Mouse (Mus musculus) forebrain, embryonic 15.5 days (tissue): ENCODE results near the gene Eif2b5. TPM values are rescaled to one million over a fixed set of nuclear protein-coding genes. Genes with fewer than 3 reads are reported as not detected.
A peak's percentile ranks its signal among the peaks of the same experiment; 100 is the strongest.

Source experiments
- ATAC-seq: fragments of 200-750 bp; cut with Nextera tagmentation; replicated peaks from 2 replicates; pipeline ENCODE4 v1.8.0; 2017; ENCODE audit warnings: mild to moderate bottlenecking, moderate TSS enrichment, moderate library complexity
- H3K27ac ChIP-seq: fragments of 300-500 bp; sonication (generic); replicated peaks from 2 replicates; pipeline ENCODE4 v1.5.1; 2015; ENCODE audit warnings: mild to moderate bottlenecking, inconsistent platforms
- H3K27me3 ChIP-seq: fragments of 300-500 bp; sonication (generic); 2 replicates; pipeline ENCODE4 v1.6.1; 2015; ENCODE audit warnings: inconsistent platforms
- H3K36me3 ChIP-seq: fragments of 300-500 bp; sonication (generic); 2 replicates; pipeline ENCODE4 v1.6.1; 2015; ENCODE audit warnings: mild to moderate bottlenecking, inconsistent platforms
- H3K4me1 ChIP-seq: fragments of 300-500 bp; sonication (generic); 2 replicates; pipeline ENCODE4 v1.6.1; 2015; ENCODE audit warnings: inconsistent platforms
- H3K4me2 ChIP-seq: fragments of 300-500 bp; sonication (generic); replicated peaks from 2 replicates; pipeline ENCODE4 v1.6.1; 2015; ENCODE audit warnings: mild to moderate bottlenecking, inconsistent platforms
- H3K4me3 ChIP-seq: fragments of 300-500 bp; sonication (generic); 2 replicates; pipeline ENCODE4 v1.5.1; 2015; ENCODE audit warnings: mild to moderate bottlenecking, inconsistent platforms
- H3K9ac ChIP-seq: fragments of 300-500 bp; sonication (generic); replicated peaks from 2 replicates; pipeline ENCODE4 v1.6.1; 2015; ENCODE audit warnings: mild to moderate bottlenecking, inconsistent platforms
- H3K9me3 ChIP-seq: fragments of 300-500 bp; sonication (generic); 2 replicates; pipeline ENCODE4 v1.6.1; 2016; ENCODE audit warnings: inconsistent platforms
- WGBS: fragments of 180-500 bp; shearing (Covaris S2); methylation state at CpG from one replicate; pipeline ENCODE4 v1.1.7; 2015; ENCODE audit warnings: mixed read lengths; 5-methylcytosine and 5-hydroxymethylcytosine counted together
- polyA plus RNA-seq: library from polyadenylated mRNA; unstranded; fragments of >200 nt; fragmentation: Nextera tagmentation; extraction: Ambion mirVana; gene quantifications from 2 replicates; pipeline ENCODE4 v1.2.1, GENCODE M21; 2015

Gene Eif2b5
- polyA plus RNA-seq, 1 experiment from 2014 or later, result 96.8 TPM

GRCm38 (mm10) chr16:20528779-20529178 lies 30.2 kb downstream of the Eif2b5 start:
- peaks cover 11% of the 10 kb centered on the region for H3K4me1 ChIP-seq
- peaks cover 84% of the 10 kb centered on the region for H3K36me3 ChIP-seq
- no peaks in the 10 kb centered on the region for H3K9me3 ChIP-seq
- no peak overlapping the region for H3K4me2 ChIP-seq
- WGBS, result 74% methylated on average over 5 of the region's 5 CpGs
- H3K27ac ChIP-seq, result peak overlapping the region; percentile 66
- H3K9ac ChIP-seq, result no peak overlapping the region
- no peaks in the 10 kb centered on the region for H3K27me3 ChIP-seq
- ATAC-seq, result no peak
- H3K4me3 ChIP-seq, result no peak overlapping the region

- 0 out of 2 replicates have a peak, but pooled peaks have one; percentile 36 for ATAC-seq
- Histone ChIP-seq H3K27me3 (no peaks in the 10 kb centered on the region), H3K36me3 (peaks cover 78% of the 10 kb centered on the region), H3K4me2 (no peak overlapping the region), H3K4me1 (peaks cover 11% of the 10 kb centered on the region), H3K27ac (peak overlapping the region; percentile 66), H3K9me3 (no peaks in the 10 kb centered on the region), H3K9ac (no peak overlapping the region), H3K4me3 (no peak overlapping the region)
- WGBS, result 20% methylated on average over 1 of the region's 1 CpGs
Measured at GRCm38 (mm10) chr16:20529375-20529774, 30.8 kb downstream of the Eif2b5 start.

GRCm38 (mm10) chr16:20530941-20531340 lies 32.3 kb downstream of the Eif2b5 start:
- WGBS, result 95% methylated on average over 20 of the region's 20 CpGs
- no peak for ATAC-seq

GRCm38 (mm10) chr16:20534617-20535295 lies 36.1 kb downstream of the Eif2b5 start:
- H3K9ac ChIP-seq, result no peak overlapping the region
- WGBS, result 46% methylated on average over 10 of the region's 10 CpGs
- H3K9me3 ChIP-seq, result no peaks in the 10 kb centered on the region
- ATAC-seq, result no peak
- H3K4me2 ChIP-seq, result no peak overlapping the region
- H3K36me3 ChIP-seq, result peaks cover 42% of the 10 kb centered on the region
- no peaks in the 10 kb centered on the region for H3K27me3 ChIP-seq
- no peak overlapping the region for H3K4me3 ChIP-seq
- H3K4me1 ChIP-seq, result peaks cover 26% of the 10 kb centered on the region
- H3K27ac ChIP-seq, result no peak overlapping the region

More at GRCm38 (mm10) chr16:20530941-20531340, 32.3 kb downstream of the Eif2b5 start:
- Histone ChIP-seq H3K4me1 (peaks cover 11% of the 10 kb centered on the region), H3K9me3 (no peaks in the 10 kb centered on the region), H3K9ac (no peak overlapping the region), H3K27me3 (no peaks in the 10 kb centered on the region), H3K4me3 (no peak overlapping the region), H3K27ac (no peak overlapping the region), H3K36me3 (peaks cover 65% of the 10 kb centered on the region), H3K4me2 (no peak overlapping the region)

- H3K27me3 ChIP-seq, result no peaks in the 10 kb centered on the region
- peak; percentile 99 for ATAC-seq
- H3K4me3 ChIP-seq, result peak within 1 kb of the TSS; percentile 88
- H3K27ac ChIP-seq, result peak within 1 kb of the TSS; percentile 80
- WGBS, result under 1% methylated on average over 52 of the region's 52 CpGs
- peak within 1 kb of the TSS; percentile 97 for H3K9ac ChIP-seq
- no peaks in the 10 kb centered on the region for H3K9me3 ChIP-seq
- peak within 1 kb of the TSS; percentile 87 for H3K4me2 ChIP-seq
- peaks cover 42% of the 10 kb centered on the region for H3K36me3 ChIP-seq
- H3K4me1 ChIP-seq, result peaks cover 26% of the 10 kb centered on the region
Measured at GRCm38 (mm10) chr16:20535296-20536080, 36.9 kb downstream of the Eif2b5 start, which contains the start of gene Ap2m1. Ap2m1 (plus strand) TSS chr16:20535478.

- 28% methylated on average over 9 of the region's 9 CpGs for WGBS
- Histone ChIP-seq H3K9ac (peak overlapping the region; percentile 97), H3K4me2 (peak overlapping the region; percentile 87), H3K27ac (peak overlapping the region; percentile 80; the same call in 1 of the 2 replicates), H3K9me3 (no peaks in the 10 kb centered on the region), H3K36me3 (peaks cover 43% of the 10 kb centered on the region), H3K4me1 (peaks cover 26% of the 10 kb centered on the region), H3K4me3 (peak overlapping the region; percentile 88), H3K27me3 (no peaks in the 10 kb centered on the region)
- no peak for ATAC-seq
Measured at GRCm38 (mm10) chr16:20536081-20536665, 37.6 kb downstream of the Eif2b5 start.

- Histone ChIP-seq H3K36me3 (peaks cover 43% of the 10 kb centered on the region), H3K27ac (peak overlapping the region; percentile 40), H3K9ac (peak overlapping the region; percentile 97), H3K27me3 (no peaks in the 10 kb centered on the region), H3K4me1 (peaks cover 26% of the 10 kb centered on the region), H3K4me3 (peak overlapping the region; percentile 88), H3K9me3 (no peaks in the 10 kb centered on the region), H3K4me2 (peak overlapping the region; percentile 87)
- no peak for ATAC-seq
- WGBS, result 8% methylated on average over 5 of the region's 5 CpGs
Measured at GRCm38 (mm10) chr16:20537071-20537471, 38.5 kb downstream of the Eif2b5 start.

GRCm38 (mm10) chr16:20537601-20538320 lies 39.1 kb downstream of the Eif2b5 start:
- WGBS, result 34% methylated on average over 6 of the region's 6 CpGs
- Histone ChIP-seq H3K9ac (peak overlapping the region; percentile 97), H3K4me3 (peak overlapping the region; percentile 88), H3K27me3 (no peaks in the 10 kb centered on the region), H3K27ac (peak overlapping the region; percentile 40; the same call in 1 of the 2 replicates), H3K4me2 (peak overlapping the region; percentile 87), H3K4me1 (peaks cover 26% of the 10 kb centered on the region), H3K36me3 (peaks cover 48% of the 10 kb centered on the region), H3K9me3 (no peaks in the 10 kb centered on the region)
- no peak for ATAC-seq

GRCm38 (mm10) chr16:20539649-20540048 lies 41.0 kb downstream of the Eif2b5 start:
- 84% methylated on average over 3 of the region's 3 CpGs for WGBS
- Histone ChIP-seq H3K27ac (no peak overlapping the region), H3K4me2 (no peak overlapping the region), H3K27me3 (no peaks in the 10 kb centered on the region), H3K9ac (no peak overlapping the region), H3K36me3 (peaks cover 59% of the 10 kb centered on the region), H3K9me3 (no peaks in the 10 kb centered on the region), H3K4me3 (no peak overlapping the region), H3K4me1 (peaks cover 26% of the 10 kb centered on the region)
- no peak for ATAC-seq

GRCm38 (mm10) chr16:20540438-20540837 lies 41.8 kb downstream of the Eif2b5 start:
- Histone ChIP-seq H3K27ac (no peak overlapping the region), H3K4me2 (no peak overlapping the region), H3K27me3 (no peaks in the 10 kb centered on the region), H3K36me3 (peaks cover 59% of the 10 kb centered on the region), H3K4me1 (peaks cover 26% of the 10 kb centered on the region), H3K4me3 (no peak overlapping the region), H3K9ac (no peak overlapping the region), H3K9me3 (no peaks in the 10 kb centered on the region)
- no peak for ATAC-seq
- 89% methylated on average over 4 of the region's 4 CpGs for WGBS

GRCm38 (mm10) chr16:20545696-20546095 lies 47.1 kb downstream of the Eif2b5 start:
- Histone ChIP-seq H3K4me1 (peaks cover 16% of the 10 kb centered on the region), H3K9me3 (no peaks in the 10 kb centered on the region), H3K27me3 (no peaks in the 10 kb centered on the region), H3K27ac (no peak overlapping the region), H3K36me3 (peaks cover 49% of the 10 kb centered on the region), H3K9ac (no peak overlapping the region), H3K4me2 (no peak overlapping the region), H3K4me3 (no peak overlapping the region)
- no peak for ATAC-seq
- 94% methylated on average over 10 of the region's 10 CpGs for WGBS
